Mouse (Mus musculus) hindbrain, embryonic 10.5 days (tissue): ENCODE data around the gene Gm2163. TPM values are rescaled to one million over a fixed set of nuclear protein-coding genes. Genes with fewer than 3 reads are reported as not detected.
"Not testable (repeated sequence)": the region's sequence is repeated elsewhere in the genome, so short reads cannot be mapped to it uniquely, and the experiment has no call there.

Experiments
- DNase-seq: peaks from one replicate; pipeline ENCODE4 v3.0.0-alpha.2; 2017; ENCODE audit warnings: low spot score
- H3K27ac ChIP-seq: fragments of 300-500 bp; sonication (generic); 2 replicates; pipeline ENCODE4 v1.5.1; 2016; ENCODE audit warnings: mild to moderate bottlenecking, moderate library complexity
- H3K27me3 ChIP-seq: fragments of 300-500 bp; sonication (generic); 2 replicates; pipeline ENCODE4 v1.6.1; 2016; ENCODE audit warnings: mild to moderate bottlenecking; ENCODE audit not compliant: poor library complexity, insufficient read depth, severe bottlenecking
- H3K36me3 ChIP-seq: fragments of 300-500 bp; sonication (generic); 2 replicates; pipeline ENCODE4 v1.6.1; 2016; ENCODE audit warnings: mild to moderate bottlenecking, moderate library complexity
- H3K4me1 ChIP-seq: fragments of 300-500 bp; sonication (generic); replicated peaks from 2 replicates; pipeline ENCODE4 v1.6.1; 2016; ENCODE audit warnings: mild to moderate bottlenecking
- H3K4me3 ChIP-seq: fragments of 300-500 bp; sonication (generic); 2 replicates; pipeline ENCODE4 v1.5.1; 2016; ENCODE audit warnings: mild to moderate bottlenecking, moderate library complexity
- H3K9me3 ChIP-seq: fragments of 300-500 bp; sonication (generic); 2 replicates; pipeline ENCODE4 v1.6.1; 2016; ENCODE audit warnings: mild to moderate bottlenecking, moderate library complexity
- WGBS: fragments of 180-500 bp; shearing (Covaris S2); methylation state at CpG from one replicate; pipeline ENCODE4 v1.1.7; 2016; 5-methylcytosine and 5-hydroxymethylcytosine counted together
- polyA plus RNA-seq: library from polyadenylated mRNA; unstranded; fragments of >200 nt; fragmentation: Nextera tagmentation; extraction: Ambion mirVana; gene quantifications from 2 replicates; pipeline ENCODE4 v1.2.1, GENCODE M21; 2016

Gm2163 gene
- polyA plus RNA-seq: 0.05 TPM in 1 of 2 replicates, not detected in the other

- not testable (repeated sequence) for H3K27ac ChIP-seq, H3K9me3 ChIP-seq, H3K27me3 ChIP-seq, H3K4me1 ChIP-seq, DNase-seq, H3K36me3 ChIP-seq, H3K4me3 ChIP-seq
- WGBS: no CpG with 5 or more reads among the region's 5 CpGs
These were observed at the start of gene Gm2163 for GRCm38 (mm10) chr4:42466452-42466851. Gm2163 (plus strand) TSS chr4:42466752.

- not testable (repeated sequence) for H3K27me3 ChIP-seq, H3K9me3 ChIP-seq, H3K4me1 ChIP-seq, H3K27ac ChIP-seq, H3K36me3 ChIP-seq, H3K4me3 ChIP-seq, DNase-seq
- WGBS: no CpG with 5 or more reads among the region's 18 CpGs
These were observed 27.5 kb upstream of the Gm2163 start, which contains the start of gene Gm21586 for GRCm38 (mm10) chr4:42439078-42439477. Gm21586 (plus strand) TSS chr4:42439378.

GRCm38 (mm10) chr4:42528075-42528474 is 61.5 kb downstream of the Gm2163 start, which contains the start of gene Fam205a2:
Fam205a2 (minus strand) TSS chr4:42528175.
- DNase-seq: not testable (repeated sequence)
- WGBS: no CpG with 5 or more reads among the region's 1 CpGs

GRCm38 (mm10) chr4:42611895-42612294 is 145.3 kb downstream of the Gm2163 start, which contains the start of gene Gm10591:
Gm10591 (plus strand) TSS chr4:42612195.
- H3K36me3 ChIP-seq: not testable (repeated sequence)

More at GRCm38 (mm10) chr4:42528075-42528474, 61.5 kb downstream of the Gm2163 start, which contains the start of gene Fam205a2:
- not testable (repeated sequence) for H3K36me3 ChIP-seq, H3K27me3 ChIP-seq, H3K27ac ChIP-seq, H3K9me3 ChIP-seq, H3K4me1 ChIP-seq, H3K4me3 ChIP-seq

GRCm38 (mm10) chr4:42629419-42629818 is 162.9 kb downstream of the Gm2163 start, which contains the start of gene Gm2564:
Gm2564 (plus strand) TSS chr4:42629719.
- not testable (repeated sequence) for H3K27me3 ChIP-seq, H3K36me3 ChIP-seq, H3K4me1 ChIP-seq, H3K27ac ChIP-seq, H3K4me3 ChIP-seq, H3K9me3 ChIP-seq, DNase-seq
- no CpG with 5 or more reads among the region's 8 CpGs for WGBS

More at GRCm38 (mm10) chr4:42611895-42612294, 145.3 kb downstream of the Gm2163 start, which contains the start of gene Gm10591:
- not testable (repeated sequence) for H3K4me1 ChIP-seq, H3K27ac ChIP-seq, H3K4me3 ChIP-seq, DNase-seq, H3K9me3 ChIP-seq, H3K27me3 ChIP-seq
- no CpG with 5 or more reads among the region's 5 CpGs for whole genome bisulfite sequencing

Other genes starting within 250 kb of the Gm2163 start
- gene Gm10600, start 226.1 kb upstream of the Gm2163 start, polyA plus RNA-seq: not detected in 2 replicates
- not detected in 2 replicates for gene Ccl21b, start 211.0 kb upstream of the Gm2163 start, polyA plus RNA-seq
- not detected in 2 replicates for gene Gm21953, start 172.5 kb upstream of the Gm2163 start, polyA plus RNA-seq
- gene Fam205a3, start 148.4 kb upstream of the Gm2163 start, polyA plus RNA-seq: not detected in 2 replicates
- not detected in 2 replicates for gene Gm21586, start 27.4 kb upstream of the Gm2163 start, polyA plus RNA-seq
- gene Fam205a2, start 61.4 kb downstream of the Gm2163 start, polyA plus RNA-seq: not detected in 2 replicates
- gene Gm10591, start 145.4 kb downstream of the Gm2163 start, polyA plus RNA-seq: not detected in 2 replicates
- not detected in 2 replicates for gene Gm2564, start 163.0 kb downstream of the Gm2163 start, polyA plus RNA-seq
- gene Ccl27b, start 188.5 kb downstream of the Gm2163 start, polyA plus RNA-seq: not detected in 2 replicates
- not detected in 2 replicates for gene Il11ra2, start 195.1 kb downstream of the Gm2163 start, polyA plus RNA-seq